Mouse (Mus musculus) lung, embryonic 15.5 days (tissue): Measurements from ENCODE around the gene Lhfpl3. TPM values are rescaled to one million over a fixed set of nuclear protein-coding genes. Genes with fewer than 3 reads are reported as not detected.

Source experiments
- ATAC-seq: fragments of 200-750 bp; cut with Nextera tagmentation; 2 replicates; pipeline ENCODE4 v1.8.0; 2017; ENCODE audit warnings: moderate number of reproducible peaks, borderline replicate concordance; ENCODE audit not compliant: low FRiP score, low TSS enrichment; ENCODE audit errors: extremely low read depth
- H3K27ac ChIP-seq: fragments of 300-500 bp; sonication (generic); 2 replicates; pipeline ENCODE4 v1.5.1; 2015; ENCODE audit warnings: moderate library complexity, mild to moderate bottlenecking, inconsistent platforms
- H3K27me3 ChIP-seq: fragments of 300-500 bp; sonication (generic); 2 replicates; pipeline ENCODE4 v1.6.1; 2015; ENCODE audit warnings: inconsistent platforms
- H3K36me3 ChIP-seq: fragments of 300-500 bp; sonication (generic); 2 replicates; pipeline ENCODE4 v1.6.1; 2015; ENCODE audit warnings: inconsistent platforms
- H3K4me1 ChIP-seq: fragments of 300-500 bp; sonication (generic); 2 replicates; pipeline ENCODE4 v1.6.1; 2015; ENCODE audit warnings: inconsistent platforms
- H3K4me2 ChIP-seq: fragments of 300-500 bp; sonication (generic); 2 replicates; pipeline ENCODE4 v1.6.1; 2015; ENCODE audit warnings: inconsistent platforms, mild to moderate bottlenecking, moderate library complexity
- H3K4me3 ChIP-seq: fragments of 300-500 bp; sonication (generic); 2 replicates; pipeline ENCODE4 v1.5.1; 2015; ENCODE audit warnings: mild to moderate bottlenecking, inconsistent platforms
- H3K9ac ChIP-seq: fragments of 300-500 bp; sonication (generic); 2 replicates; pipeline ENCODE4 v1.6.1; 2015; ENCODE audit warnings: inconsistent platforms
- H3K9me3 ChIP-seq: fragments of 300-500 bp; sonication (generic); 2 replicates; pipeline ENCODE4 v1.6.1; 2016; ENCODE audit warnings: inconsistent platforms
- WGBS: fragments of 180-500 bp; shearing (Covaris S2); methylation state at CpG from one replicate; pipeline ENCODE4 v1.1.7; 2015; 5-methylcytosine and 5-hydroxymethylcytosine counted together
- polyA plus RNA-seq: library from polyadenylated mRNA; unstranded; fragments of >200 nt; fragmentation: Nextera tagmentation; extraction: Ambion mirVana; gene quantifications from 2 replicates; pipeline ENCODE4 v1.2.1, GENCODE M21; 2015

Lhfpl3 gene
- polyA plus RNA-seq, 1 experiment from 2014 or later = 0.07 TPM

- Histone ChIP-seq H3K27ac (no peak overlapping the region), H3K4me1 (no peaks in the 10 kb centered on the region), H3K36me3 (no peaks in the 10 kb centered on the region), H3K9me3 (no peaks in the 10 kb centered on the region), H3K4me3 (no peak overlapping the region), H3K9ac (no peak overlapping the region), H3K27me3 (no peaks in the 10 kb centered on the region), H3K4me2 (no peak overlapping the region)
- ATAC-seq = no peak
- WGBS = 49% methylated on average over 6 of the region's 6 CpGs
These were observed 443.8 kb downstream of the Lhfpl3 start for GRCm38 (mm10) chr5:23189633-23190032.

- no peaks in the 10 kb centered on the region for H3K27me3 ChIP-seq
- no peaks in the 10 kb centered on the region for H3K4me1 ChIP-seq
These were observed 451.0 kb downstream of the Lhfpl3 start for GRCm38 (mm10) chr5:23196879-23197278.

GRCm38 (mm10) chr5:23213086-23213485 is 467.2 kb downstream of the Lhfpl3 start:
- Histone ChIP-seq H3K9ac (no peak overlapping the region), H3K27me3 (no peaks in the 10 kb centered on the region), H3K27ac (no peak overlapping the region), H3K4me1 (no peaks in the 10 kb centered on the region), H3K4me2 (no peak overlapping the region), H3K4me3 (no peak overlapping the region), H3K9me3 (no peaks in the 10 kb centered on the region), H3K36me3 (no peaks in the 10 kb centered on the region)
- 70% methylated on average over 5 of the region's 5 CpGs for WGBS
- ATAC-seq = no peak

More at GRCm38 (mm10) chr5:23196879-23197278, 451.0 kb downstream of the Lhfpl3 start:
- Histone ChIP-seq H3K4me2 (no peak overlapping the region), H3K9me3 (no peaks in the 10 kb centered on the region), H3K9ac (no peak overlapping the region), H3K36me3 (no peaks in the 10 kb centered on the region), H3K4me3 (no peak overlapping the region), H3K27ac (no peak overlapping the region)
- ATAC-seq = no peak
- WGBS = 73% methylated on average over 4 of the region's 4 CpGs

- 72% methylated on average over 3 of the region's 3 CpGs for WGBS
- Histone ChIP-seq H3K27me3 (no peaks in the 10 kb centered on the region), H3K4me1 (no peaks in the 10 kb centered on the region), H3K9ac (no peak overlapping the region), H3K9me3 (no peaks in the 10 kb centered on the region), H3K4me2 (no peak overlapping the region), H3K36me3 (no peaks in the 10 kb centered on the region), H3K4me3 (no peak overlapping the region), H3K27ac (no peak overlapping the region)
- no peak for ATAC-seq
These were observed 468.8 kb downstream of the Lhfpl3 start for GRCm38 (mm10) chr5:23214646-23215045.

GRCm38 (mm10) chr5:23219655-23220054 is 473.8 kb downstream of the Lhfpl3 start:
- Histone ChIP-seq H3K36me3 (no peaks in the 10 kb centered on the region), H3K4me1 (no peaks in the 10 kb centered on the region), H3K4me3 (no peak overlapping the region), H3K9ac (no peak overlapping the region), H3K4me2 (no peak overlapping the region), H3K27ac (no peak overlapping the region), H3K9me3 (no peaks in the 10 kb centered on the region), H3K27me3 (no peaks in the 10 kb centered on the region)
- 76% methylated on average over 1 of the region's 1 CpGs for WGBS
- ATAC-seq = no peak

- Histone ChIP-seq H3K9me3 (no peaks in the 10 kb centered on the region), H3K4me1 (no peaks in the 10 kb centered on the region), H3K4me2 (peak overlapping the region; percentile 57), H3K27ac (no peak overlapping the region), H3K27me3 (no peaks in the 10 kb centered on the region), H3K9ac (peak overlapping the region; percentile 38; the same call in 1 of the 2 replicates), H3K4me3 (peak overlapping the region; percentile 36), H3K36me3 (no peaks in the 10 kb centered on the region)
- 13% methylated on average over 14 of the region's 14 CpGs for WGBS
- ATAC-seq = peak; percentile 81
These were observed 479.1 kb downstream of the Lhfpl3 start for GRCm38 (mm10) chr5:23224759-23225536.

GRCm38 (mm10) chr5:23225621-23226020 is 479.8 kb downstream of the Lhfpl3 start:
- Histone ChIP-seq H3K4me2 (no peak overlapping the region), H3K27me3 (no peaks in the 10 kb centered on the region), H3K4me3 (no peak overlapping the region), H3K27ac (no peak overlapping the region), H3K36me3 (no peaks in the 10 kb centered on the region), H3K9me3 (no peaks in the 10 kb centered on the region), H3K4me1 (no peaks in the 10 kb centered on the region), H3K9ac (no peak overlapping the region)
- WGBS = 32% methylated on average over 8 of the region's 8 CpGs
- ATAC-seq = no peak

GRCm38 (mm10) chr5:23226753-23227152 is 480.9 kb downstream of the Lhfpl3 start:
- Histone ChIP-seq H3K36me3 (no peaks in the 10 kb centered on the region), H3K27ac (no peak overlapping the region), H3K4me3 (no peak overlapping the region), H3K27me3 (no peaks in the 10 kb centered on the region), H3K9ac (no peak overlapping the region), H3K4me2 (no peak overlapping the region), H3K4me1 (no peaks in the 10 kb centered on the region), H3K9me3 (no peaks in the 10 kb centered on the region)
- WGBS = 51% methylated on average over 3 of the region's 3 CpGs
- no peak for ATAC-seq

- Histone ChIP-seq H3K9ac (no peak overlapping the region), H3K36me3 (no peaks in the 10 kb centered on the region), H3K27me3 (no peaks in the 10 kb centered on the region), H3K9me3 (no peaks in the 10 kb centered on the region), H3K4me1 (peaks cover 19% of the 10 kb centered on the region), H3K4me2 (no peak overlapping the region), H3K27ac (no peak overlapping the region), H3K4me3 (no peak overlapping the region)
- ATAC-seq = no peak
- WGBS = 42% methylated on average over 4 of the region's 4 CpGs
These were observed 501.1 kb downstream of the Lhfpl3 start for GRCm38 (mm10) chr5:23246974-23247373.

GRCm38 (mm10) chr5:23247784-23248183 is 501.9 kb downstream of the Lhfpl3 start:
- 43% methylated on average over 1 of the region's 1 CpGs for WGBS
- Histone ChIP-seq H3K36me3 (no peaks in the 10 kb centered on the region), H3K4me2 (no peak overlapping the region), H3K4me1 (peaks cover 22% of the 10 kb centered on the region), H3K9me3 (no peaks in the 10 kb centered on the region), H3K9ac (no peak overlapping the region), H3K4me3 (no peak overlapping the region), H3K27me3 (no peaks in the 10 kb centered on the region), H3K27ac (no peak overlapping the region)
- no peak for ATAC-seq

- Histone ChIP-seq H3K4me1 (peaks cover 22% of the 10 kb centered on the region), H3K9me3 (no peaks in the 10 kb centered on the region)
These were observed 502.4 kb downstream of the Lhfpl3 start for GRCm38 (mm10) chr5:23248303-23248702.

GRCm38 (mm10) chr5:23249896-23250875 is 504.3 kb downstream of the Lhfpl3 start:
- peaks cover 22% of the 10 kb centered on the region for H3K4me1 ChIP-seq
- H3K27me3 ChIP-seq = no peaks in the 10 kb centered on the region
- H3K36me3 ChIP-seq = no peaks in the 10 kb centered on the region
- 25% methylated on average over 9 of the region's 9 CpGs for WGBS
- ATAC-seq = peak; percentile 43; the same call in 1 of the 2 replicates
- no peaks in the 10 kb centered on the region for H3K9me3 ChIP-seq
- H3K9ac ChIP-seq = no peak overlapping the region
- no peak overlapping the region for H3K4me3 ChIP-seq
- no peak overlapping the region for H3K4me2 ChIP-seq
- H3K27ac ChIP-seq = no peak overlapping the region

More at GRCm38 (mm10) chr5:23248303-23248702, 502.4 kb downstream of the Lhfpl3 start:
- Histone ChIP-seq H3K36me3 (no peaks in the 10 kb centered on the region), H3K27ac (no peak overlapping the region), H3K4me2 (no peak overlapping the region), H3K4me3 (no peak overlapping the region), H3K9ac (no peak overlapping the region), H3K27me3 (no peaks in the 10 kb centered on the region)
- no peak for ATAC-seq
